Mouse (Mus musculus): Measurements from ENCODE around the gene Aff3. TPM values are rescaled to one million over a fixed set of nuclear protein-coding genes. Genes with fewer than 3 reads are reported as not detected.

The Aff3 gene
- polyA plus RNA-seq, 1 experiment, result 16.9 TPM

GRCm38 (mm10) chr1:38662616-38663193 lies 2.0 kb downstream of the Aff3 start:
- no peak for DNase-seq
- WGBS, result 51% methylated on average over 3 of the region's 3 CpGs
- TF ChIP-seq POLR2A (IDR thresholded peaks at IDR 0.05; ENCODE audit: borderline replicate concordance, extremely low read depth, low read depth, low read length) (no peak), CTCF (IDR thresholded peaks at IDR 0.05; ENCODE audit: insufficient read depth, low read length) (no peak)
- Histone ChIP-seq H3K4me3 (replicated peaks; ENCODE audit: extremely low read depth, low read depth, low read length) (no peak overlapping the region), H3K4me1 (ENCODE audit: control insufficient read depth, insufficient read depth, low read length) (peaks cover 3% of the 10 kb centered on the region)

GRCm38 (mm10) chr1:38658933-38659553 lies 5.7 kb downstream of the Aff3 start:
- H3K4me1 ChIP-seq (ENCODE audit: control insufficient read depth, insufficient read depth, low read length), result no peaks in the 10 kb centered on the region
- no peak for DNase-seq
- no peak overlapping the region for H3K4me3 ChIP-seq (replicated peaks; ENCODE audit: extremely low read depth, low read depth, low read length)
- WGBS, result 92% methylated on average over 4 of the region's 4 CpGs
- TF ChIP-seq CTCF (IDR thresholded peaks at IDR 0.05; ENCODE audit: insufficient read depth, low read length), result no peak
- TF ChIP-seq POLR2A (IDR thresholded peaks at IDR 0.05; ENCODE audit: borderline replicate concordance, extremely low read depth, low read depth, low read length), result no peak

- WGBS, result 85% methylated on average over 9 of the region's 9 CpGs
These were observed 6.4 kb downstream of the Aff3 start for GRCm38 (mm10) chr1:38658376-38658775.

GRCm38 (mm10) chr1:38657606-38658005 lies 7.1 kb downstream of the Aff3 start:
- no peaks in the 10 kb centered on the region for H3K4me1 ChIP-seq (ENCODE audit: control insufficient read depth, insufficient read depth, low read length)
- 48% methylated on average over 7 of the region's 7 CpGs for WGBS
- no peak overlapping the region for H3K4me3 ChIP-seq (replicated peaks; ENCODE audit: extremely low read depth, low read depth, low read length)
- no peak for TF ChIP-seq CTCF (IDR thresholded peaks at IDR 0.05; ENCODE audit: insufficient read depth, low read length)
- TF ChIP-seq POLR2A (IDR thresholded peaks at IDR 0.05; ENCODE audit: borderline replicate concordance, extremely low read depth, low read depth, low read length), result no peak
- DNase-seq, result no peak

More at GRCm38 (mm10) chr1:38658376-38658775, 6.4 kb downstream of the Aff3 start:
- H3K4me3 ChIP-seq (replicated peaks; ENCODE audit: extremely low read depth, low read depth, low read length), result no peak overlapping the region
- H3K4me1 ChIP-seq (ENCODE audit: control insufficient read depth, insufficient read depth, low read length), result no peaks in the 10 kb centered on the region
- TF ChIP-seq POLR2A (IDR thresholded peaks at IDR 0.05; ENCODE audit: borderline replicate concordance, extremely low read depth, low read depth, low read length), result no peak
- TF ChIP-seq CTCF (IDR thresholded peaks at IDR 0.05; ENCODE audit: insufficient read depth, low read length), result no peak
- no peak for DNase-seq

GRCm38 (mm10) chr1:38654981-38655540 lies 9.7 kb downstream of the Aff3 start:
- Histone ChIP-seq H3K4me3 (replicated peaks; ENCODE audit: extremely low read depth, low read depth, low read length) (no peak overlapping the region), H3K4me1 (ENCODE audit: control insufficient read depth, insufficient read depth, low read length) (no peaks in the 10 kb centered on the region)
- no peak for DNase-seq
- no peak for TF ChIP-seq POLR2A (IDR thresholded peaks at IDR 0.05; ENCODE audit: borderline replicate concordance, extremely low read depth, low read depth, low read length)
- 0 out of 2 replicates have a peak, but pooled peaks have one; percentile 3 for TF ChIP-seq CTCF (IDR thresholded peaks at IDR 0.05; ENCODE audit: insufficient read depth, low read length)
- WGBS, result 93% methylated on average over 5 of the region's 5 CpGs

- no peak for DNase-seq
- WGBS, result 73% methylated on average over 7 of the region's 7 CpGs
- Histone ChIP-seq H3K4me3 (replicated peaks; ENCODE audit: extremely low read depth, low read depth, low read length) (no peak overlapping the region), H3K4me1 (ENCODE audit: control insufficient read depth, insufficient read depth, low read length) (no peaks in the 10 kb centered on the region)
- TF ChIP-seq CTCF (IDR thresholded peaks at IDR 0.05; ENCODE audit: insufficient read depth, low read length), result no peak
- no peak for TF ChIP-seq POLR2A (IDR thresholded peaks at IDR 0.05; ENCODE audit: borderline replicate concordance, extremely low read depth, low read depth, low read length)
These were observed 14.7 kb downstream of the Aff3 start for GRCm38 (mm10) chr1:38650031-38650430.

GRCm38 (mm10) chr1:38649174-38649573 lies 15.6 kb downstream of the Aff3 start:
- TF ChIP-seq POLR2A (IDR thresholded peaks at IDR 0.05; ENCODE audit: borderline replicate concordance, extremely low read depth, low read depth, low read length) (no peak), CTCF (IDR thresholded peaks at IDR 0.05; ENCODE audit: insufficient read depth, low read length) (no peak)
- no peak for DNase-seq
- 59% methylated on average over 3 of the region's 3 CpGs for WGBS
- H3K4me1 ChIP-seq (ENCODE audit: control insufficient read depth, insufficient read depth, low read length), result no peaks in the 10 kb centered on the region
- no peak overlapping the region for H3K4me3 ChIP-seq (replicated peaks; ENCODE audit: extremely low read depth, low read depth, low read length)

GRCm38 (mm10) chr1:38642288-38642687 lies 22.5 kb downstream of the Aff3 start:
- no peak overlapping the region for H3K4me3 ChIP-seq (replicated peaks; ENCODE audit: extremely low read depth, low read depth, low read length)
- 55% methylated on average over 4 of the region's 4 CpGs for WGBS
- H3K4me1 ChIP-seq (ENCODE audit: control insufficient read depth, insufficient read depth, low read length), result peaks cover 7% of the 10 kb centered on the region
- no peak for DNase-seq
- TF ChIP-seq CTCF (IDR thresholded peaks at IDR 0.05; ENCODE audit: insufficient read depth, low read length), result no peak

GRCm38 (mm10) chr1:38639669-38640068 lies 25.1 kb downstream of the Aff3 start:
- no peak overlapping the region for H3K4me3 ChIP-seq (replicated peaks; ENCODE audit: extremely low read depth, low read depth, low read length)
- WGBS, result 74% methylated on average over 5 of the region's 5 CpGs
- DNase-seq, result no peak
- peaks cover 7% of the 10 kb centered on the region for H3K4me1 ChIP-seq (ENCODE audit: control insufficient read depth, insufficient read depth, low read length)
- TF ChIP-seq POLR2A (IDR thresholded peaks at IDR 0.05; ENCODE audit: borderline replicate concordance, extremely low read depth, low read depth, low read length), result no peak
- no peak for TF ChIP-seq CTCF (IDR thresholded peaks at IDR 0.05; ENCODE audit: insufficient read depth, low read length)

- Histone ChIP-seq H3K4me3 (replicated peaks; ENCODE audit: extremely low read depth, low read depth, low read length) (no peak overlapping the region), H3K4me1 (ENCODE audit: control insufficient read depth, insufficient read depth, low read length) (no peaks in the 10 kb centered on the region)
- WGBS, result 78% methylated on average over 7 of the region's 7 CpGs
- no peak for DNase-seq
- TF ChIP-seq CTCF (IDR thresholded peaks at IDR 0.05; ENCODE audit: insufficient read depth, low read length), result no peak
- no peak for TF ChIP-seq POLR2A (IDR thresholded peaks at IDR 0.05; ENCODE audit: borderline replicate concordance, extremely low read depth, low read depth, low read length)
These were observed 29.2 kb downstream of the Aff3 start for GRCm38 (mm10) chr1:38635596-38635995.

All from lung, adult 2 months (tissue).